Mouse (Mus musculus): ENCODE results near the gene Trim6.

GRCm38 (mm10) chr7:104195885-104196284 lies 22.7 kb upstream of the Trim6 start, which contains the start of gene Olfr649:
- TF ChIP-seq ZNF384 (IDR thresholded peaks at IDR 0.05; ENCODE audit: low read depth, low read length) (no peak), HCFC1 (IDR thresholded peaks at IDR 0.05; ENCODE audit: borderline replicate concordance, insufficient read depth, low read length) (no peak), MAFK (IDR thresholded peaks at IDR 0.05; ENCODE audit: insufficient read depth, low read depth, low read length) (no peak), CHD2 (IDR thresholded peaks at IDR 0.05; ENCODE audit: low read depth, low read length) (no peak)

Measured in ES-E14 (cell line).